In the genomic region with DNA sequence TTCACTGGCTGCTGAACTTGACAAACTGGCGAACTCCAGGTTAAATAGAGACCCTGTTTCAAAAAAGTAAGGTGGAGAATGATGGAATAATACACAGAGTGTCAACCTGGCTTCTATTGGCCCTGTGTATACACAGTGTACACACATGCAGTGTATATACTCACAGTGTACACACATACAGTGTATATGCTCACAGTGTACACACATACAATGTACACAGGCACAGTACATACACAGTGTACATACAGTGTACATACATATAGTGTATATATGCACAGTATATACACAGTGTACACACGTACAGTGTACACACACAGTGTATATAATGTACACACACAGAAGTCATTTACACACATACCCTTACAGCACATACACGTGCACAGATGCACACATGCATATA, we compare ENCODE assay signal across 9 mouse cellular contexts.
"Had no signal": no experiment of that assay in that cellular context is flagged by ENCODE, and none has a peak within 500 bp of the region (broad histone marks: within the 10 kb centered on the region; RNA-seq: fewer than 3 reads in every experiment).

No protein-coding gene starts in this region.

- H3K9ac ChIP-seq: kidney, embryonic 15.5 days; limb, embryonic 12.5 days; lung, embryonic 15.5 days; neural tube, embryonic 12.5 days had no signal

- H3K4me3 ChIP-seq: kidney, embryonic 15.5 days; limb, embryonic 12.5 days; lung, embryonic 15.5 days; neural tube, embryonic 12.5 days had no signal

- H3K4me1 ChIP-seq: neural tube, embryonic 12.5 days had no signal

- H3K27me3 ChIP-seq: lung, embryonic 15.5 days; neural tube, embryonic 12.5 days had no signal

- H3K4me2 ChIP-seq: kidney, embryonic 15.5 days; limb, embryonic 12.5 days; lung, embryonic 15.5 days; neural tube, embryonic 12.5 days had no signal

- H3K9me3 ChIP-seq: kidney, embryonic 15.5 days; limb, embryonic 12.5 days; lung, embryonic 15.5 days; neural tube, embryonic 12.5 days had no signal

- DNase-seq: kidney, adult 2 months; kidney, postnatal 14 days; lung, postnatal 14 days; thymus, postnatal 4 days had no signal

- H3K27ac ChIP-seq: kidney, embryonic 15.5 days; limb, embryonic 12.5 days; lung, embryonic 15.5 days; macrophage; neural tube, embryonic 12.5 days had no signal

- H3K36me3 ChIP-seq: kidney, embryonic 15.5 days; limb, embryonic 12.5 days; lung, embryonic 15.5 days; neural tube, embryonic 12.5 days had no signal
